Mouse (Mus musculus) kidney, adult 2 months (tissue): Measurements from ENCODE around the gene Ell. TPM values are rescaled to one million over a fixed set of nuclear protein-coding genes. Genes with fewer than 3 reads are reported as not detected.

ENCODE experiments used
- DNase-seq: peaks from one replicate; pipeline ENCODE4 v3.0.0; 2021
- H3K27ac ChIP-seq: fragments of 200-500 bp; 2 replicates; pipeline ENCODE4 v1.5.1; 2012; ENCODE audit warnings: low read depth, low read length, control low read depth, inconsistent platforms; ENCODE audit not compliant: insufficient read depth
- H3K27me3 ChIP-seq: fragments of 200-500 bp; replicated peaks from 2 replicates; pipeline ENCODE4 v1.6.1; 2012; ENCODE audit warnings: mild to moderate bottlenecking, moderate library complexity, low read length, inconsistent platforms; ENCODE audit not compliant: control insufficient read depth, insufficient read depth
- H3K36me3 ChIP-seq: fragments of 200-500 bp; 2 replicates; pipeline ENCODE4 v1.6.1; 2012; ENCODE audit warnings: mild to moderate bottlenecking, moderate library complexity, low read length, inconsistent platforms; ENCODE audit not compliant: control insufficient read depth, insufficient read depth
- H3K4me1 ChIP-seq: fragments of 200-500 bp; 2 replicates; pipeline ENCODE4 v1.6.1; 2011; ENCODE audit warnings: low read length; ENCODE audit not compliant: control insufficient read depth, insufficient read depth
- H3K4me3 ChIP-seq: fragments of 200-500 bp; 2 replicates; pipeline ENCODE4 v1.5.1; 2011; ENCODE audit warnings: mild to moderate bottlenecking, low read depth, low read length, control low read depth; ENCODE audit not compliant: insufficient read depth
- CTCF ChIP-seq: fragments of 200-500 bp; conservative IDR thresholded peaks from 2 replicates; pipeline ENCODE4 v1.5.1; 2011; ENCODE audit warnings: low read depth, mild to moderate bottlenecking, control low read depth, low read length, moderate library complexity, mixed read lengths; ENCODE audit not compliant: insufficient read depth, insufficient read length
- POLR2A ChIP-seq: fragments of 200-500 bp; IDR thresholded peaks from one replicate; pipeline ENCODE4 v1.6.1; 2011; ENCODE audit warnings: low read depth, low read length, control low read depth
- WGBS: fragments of 180-500 bp; shearing (Covaris S2); methylation state at CpG from one replicate; pipeline ENCODE4 v1.1.7; 2018; 5-methylcytosine and 5-hydroxymethylcytosine counted together
- polyA plus RNA-seq: library from polyadenylated mRNA; depleted of rRNA; stranded (reverse); fragments of >200 nt; gene quantifications from 2 replicates; pipeline ENCODE4 v1.2.3, GENCODE M21; 2012

The Ell gene
- polyA plus RNA-seq, 1 experiment: 16.4 TPM

DNA sequence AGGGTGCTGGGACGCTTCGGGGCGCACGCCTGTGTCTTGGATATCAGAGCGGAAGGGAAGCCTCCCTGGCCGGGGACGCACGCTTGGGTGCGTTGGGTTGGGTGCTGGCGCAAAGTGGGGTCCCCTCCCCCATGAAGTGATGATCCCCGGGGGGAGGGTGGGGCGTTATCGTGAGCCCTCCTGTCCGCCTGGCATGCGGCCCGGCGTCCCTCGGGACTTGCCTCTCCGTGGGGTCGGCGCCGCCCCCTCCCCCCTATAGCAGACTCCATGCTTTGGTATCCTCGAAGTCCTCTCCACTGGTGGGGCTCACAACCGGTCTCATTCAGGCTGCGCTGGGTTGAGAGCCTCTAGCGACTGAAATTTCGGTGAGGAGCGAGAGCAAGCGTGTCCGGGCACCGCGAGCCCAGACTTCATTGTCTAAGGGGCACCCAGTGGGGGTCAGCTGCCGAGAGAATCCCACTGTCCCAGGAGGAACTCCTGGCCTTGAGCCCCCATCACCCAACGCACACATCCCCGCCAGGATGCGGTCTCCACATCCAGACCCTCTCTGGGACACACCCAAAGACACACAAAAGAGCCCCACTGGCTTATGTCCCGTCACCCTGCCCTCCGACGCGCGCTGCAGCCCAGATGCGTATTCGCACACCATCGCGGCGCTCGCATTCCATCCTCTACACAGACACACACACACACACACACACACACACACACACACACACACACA is 45.4 kb upstream of the Ell start:
- no peak for DNase-seq
- 2% methylated on average over 45 of the region's 47 CpGs for WGBS
- Histone ChIP-seq H3K27ac (no peak overlapping the region), H3K4me1 (no peaks in the 10 kb centered on the region), H3K27me3 (peaks cover 10% of the 10 kb centered on the region; the same call in 1 of the 2 replicates), H3K4me3 (no peak overlapping the region), H3K36me3 (no peaks in the 10 kb centered on the region)
- TF ChIP-seq CTCF (no peak), POLR2A (no peak)

DNA sequence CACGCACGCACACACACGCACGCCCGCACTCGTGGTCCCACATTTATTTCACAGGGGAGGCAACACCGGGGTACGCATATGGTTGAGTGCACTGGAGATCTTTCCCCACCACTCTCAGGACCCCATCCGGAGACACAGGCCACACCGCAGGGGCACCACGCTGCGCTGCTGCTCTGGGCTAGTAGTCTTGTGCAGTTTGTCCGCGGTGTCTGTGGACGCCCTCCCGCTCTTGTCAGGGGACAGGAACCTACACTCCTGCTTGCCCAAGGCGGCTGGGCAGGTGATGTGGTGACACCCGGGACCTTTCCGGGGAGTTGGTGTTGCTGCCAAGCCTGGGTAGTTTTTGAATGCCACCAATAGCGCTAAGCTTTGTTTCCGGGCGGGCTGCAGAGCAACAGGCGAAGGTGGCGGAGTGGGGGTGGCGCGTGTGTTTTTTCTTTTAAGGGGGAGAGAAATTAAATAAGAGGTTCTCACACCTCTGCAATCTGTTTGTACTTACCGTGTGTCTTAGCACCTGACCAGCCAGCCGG is 44.8 kb upstream of the Ell start:
- Histone ChIP-seq H3K4me3 (no peak overlapping the region), H3K27me3 (peaks cover 10% of the 10 kb centered on the region; the same call in 1 of the 2 replicates)

DNA sequence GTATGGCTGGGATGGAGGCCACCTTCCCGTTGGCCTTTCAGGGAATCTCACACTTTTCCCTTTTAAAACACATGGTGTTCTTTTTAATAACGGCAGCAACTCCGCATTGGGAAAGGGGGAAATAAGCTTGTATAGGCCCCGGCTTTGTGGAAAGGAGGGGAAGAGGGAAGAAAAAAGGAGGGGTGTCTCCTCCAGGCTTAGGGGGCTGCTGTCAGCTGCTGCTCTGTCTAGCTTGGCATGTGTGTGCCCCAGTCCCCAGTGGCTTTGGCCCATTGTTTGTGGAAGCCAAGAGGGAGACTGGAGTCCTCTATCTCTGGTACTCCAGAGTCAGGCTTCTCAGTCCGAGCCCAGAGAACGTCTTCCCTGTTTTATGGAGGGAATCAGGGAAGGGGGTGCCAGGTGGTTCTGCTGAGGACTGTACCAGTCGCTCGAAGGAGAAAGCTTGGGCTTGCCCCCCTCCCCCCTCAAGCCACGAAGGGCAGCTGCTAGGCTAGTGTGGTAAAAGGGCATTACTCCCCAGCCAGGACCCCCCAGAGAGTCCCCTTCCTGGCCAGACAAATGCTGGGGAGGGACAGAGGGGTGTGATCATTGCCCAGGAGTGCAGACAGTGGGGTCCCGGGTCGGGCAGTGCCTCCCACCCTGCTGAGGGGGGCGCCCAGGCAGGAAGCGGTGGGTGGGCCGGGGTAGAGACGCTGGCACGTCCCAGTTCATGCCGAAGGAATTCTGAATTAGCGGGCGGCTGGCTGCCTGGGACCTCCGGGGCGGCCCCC is 44.1 kb upstream of the Ell start:
- TF ChIP-seq CTCF (no peak), POLR2A (no peak)
- Histone ChIP-seq H3K4me3 (no peak overlapping the region), H3K4me1 (no peaks in the 10 kb centered on the region), H3K27ac (no peak overlapping the region), H3K36me3 (no peaks in the 10 kb centered on the region), H3K27me3 (peaks cover 9% of the 10 kb centered on the region; the same call in 1 of the 2 replicates)
- no peak for DNase-seq
- 18% methylated on average over 21 of the region's 21 CpGs for WGBS

More for the DNA sequence above, 44.8 kb upstream of the Ell start:
- Histone ChIP-seq H3K36me3 (no peaks in the 10 kb centered on the region), H3K27ac (no peak overlapping the region), H3K4me1 (no peaks in the 10 kb centered on the region)
- no peak for TF ChIP-seq CTCF
- no peak for TF ChIP-seq POLR2A
- 8% methylated on average over 28 of the region's 28 CpGs for WGBS
- DNase-seq: no peak

DNA sequence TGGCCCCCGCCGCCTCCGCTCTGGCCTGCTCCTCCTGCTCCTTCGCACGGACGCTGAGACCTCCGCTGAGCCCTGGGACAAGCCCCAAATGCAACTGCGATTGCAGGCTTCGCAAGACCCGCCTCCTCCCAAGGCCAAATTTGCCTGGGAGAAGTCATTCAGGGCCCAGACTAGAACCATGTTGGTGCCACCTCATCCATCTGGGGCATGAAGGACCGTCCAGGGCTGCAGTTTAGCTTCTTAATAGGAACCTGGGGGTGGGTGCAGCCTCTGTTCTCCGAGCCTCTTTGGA is 43.5 kb upstream of the Ell start:
- no peak overlapping the region for H3K4me3 ChIP-seq

DNA sequence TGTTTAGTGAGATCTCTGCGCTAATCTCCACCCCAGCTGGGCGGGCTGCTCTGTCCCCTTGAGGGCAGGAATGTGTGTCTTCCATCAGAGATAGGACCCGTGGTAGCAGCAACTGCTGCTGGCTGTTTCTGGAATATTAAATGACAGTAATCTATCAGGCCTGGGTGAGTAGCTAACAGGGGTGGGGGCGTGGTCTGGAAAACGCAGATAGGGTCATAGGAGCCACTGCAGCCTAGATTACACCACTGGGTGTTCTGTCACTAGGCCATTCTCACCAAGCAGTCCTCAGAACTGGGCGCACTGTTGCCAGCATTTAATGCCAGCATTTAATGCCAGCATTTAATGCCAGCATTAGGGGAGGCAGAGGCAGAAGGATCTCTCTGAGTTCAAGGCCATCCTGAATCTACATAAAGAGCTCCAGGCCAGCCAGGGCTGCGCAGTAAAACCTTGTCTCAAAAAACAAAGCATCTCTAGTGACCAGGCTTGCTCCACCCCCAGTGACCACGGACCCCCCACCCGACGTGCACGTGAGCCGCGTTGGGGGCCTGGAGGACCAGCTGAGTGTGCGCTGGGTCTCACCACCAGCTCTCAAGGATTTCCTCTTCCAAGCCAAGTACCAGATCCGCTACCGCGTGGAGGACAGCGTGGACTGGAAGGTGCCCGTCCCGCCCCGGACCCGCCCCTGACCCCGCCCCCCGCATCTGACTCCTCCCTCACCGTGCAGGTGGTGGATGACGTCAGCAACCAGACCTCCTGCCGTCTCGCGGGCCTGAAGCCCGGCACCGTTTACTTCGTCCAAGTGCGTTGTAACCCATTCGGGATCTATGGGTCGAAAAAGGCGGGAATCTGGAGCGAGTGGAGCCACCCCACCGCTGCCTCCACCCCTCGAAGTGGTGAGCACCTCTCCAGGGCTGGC is 38.6 kb upstream of the Ell start:
- 13% methylated on average over 39 of the region's 39 CpGs for WGBS
- H3K4me1 ChIP-seq: peaks cover 5% of the 10 kb centered on the region; the same call in 1 of the 2 replicates
- no peak overlapping the region for H3K27ac ChIP-seq
- no peaks in the 10 kb centered on the region for H3K27me3 ChIP-seq
- TF ChIP-seq POLR2A (no peak), CTCF (no peak)
- peak; percentile 51 for DNase-seq
- no peaks in the 10 kb centered on the region for H3K36me3 ChIP-seq
- H3K4me3 ChIP-seq: no peak overlapping the region

More for the DNA sequence above, 43.5 kb upstream of the Ell start:
- no peak overlapping the region for H3K27ac ChIP-seq
- TF ChIP-seq POLR2A: no peak
- TF ChIP-seq CTCF: no peak
- H3K4me1 ChIP-seq: no peaks in the 10 kb centered on the region
- WGBS: 25% methylated on average over 12 of the region's 12 CpGs
- DNase-seq: no peak
- no peaks in the 10 kb centered on the region for H3K36me3 ChIP-seq
- H3K27me3 ChIP-seq: peaks cover 9% of the 10 kb centered on the region; the same call in 1 of the 2 replicates

DNA sequence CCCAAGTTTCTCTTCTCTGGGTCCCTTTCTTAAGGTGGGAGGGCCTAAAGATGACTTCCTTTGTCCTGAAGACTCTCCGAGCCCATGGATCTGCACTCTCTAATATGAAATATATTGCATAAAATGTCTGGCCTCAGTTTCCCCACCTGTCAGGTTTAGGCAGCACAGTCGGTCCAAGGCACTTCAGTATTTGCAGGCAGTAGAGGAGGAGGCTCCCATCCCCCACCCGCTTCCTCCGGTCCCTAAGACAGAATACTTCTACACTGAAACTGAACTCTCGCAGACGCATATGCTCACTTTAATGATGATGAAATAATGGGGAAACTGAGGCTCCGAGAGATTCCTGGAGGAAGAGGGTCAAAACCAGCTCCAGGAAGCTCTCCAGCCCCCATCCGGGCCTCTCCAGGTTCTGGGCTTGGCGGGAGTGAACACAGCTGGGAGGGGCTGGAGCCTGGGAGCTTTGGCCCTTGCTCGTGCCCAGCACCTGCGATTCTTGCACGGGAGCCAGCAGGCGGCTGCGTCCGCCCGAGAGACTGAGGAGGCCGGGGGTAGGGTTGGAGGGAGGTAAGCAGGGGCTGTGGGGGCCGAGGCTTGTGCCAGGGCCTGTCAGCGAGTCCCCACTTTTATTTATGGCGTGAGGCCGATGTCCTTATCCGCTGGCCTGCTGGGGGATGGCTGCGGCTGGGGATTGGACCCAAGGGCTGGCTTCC is 37.3 kb upstream of the Ell start:
- H3K27me3 ChIP-seq: no peaks in the 10 kb centered on the region

More for the DNA sequence above, 37.3 kb upstream of the Ell start:
- DNase-seq: no peak
- no peak overlapping the region for H3K27ac ChIP-seq
- no peak overlapping the region for H3K4me3 ChIP-seq
- H3K36me3 ChIP-seq: no peaks in the 10 kb centered on the region
- H3K4me1 ChIP-seq: peaks cover 10% of the 10 kb centered on the region; the same call in 1 of the 2 replicates
- TF ChIP-seq CTCF (no peak), POLR2A (no peak)
- WGBS: 32% methylated on average over 23 of the region's 23 CpGs
